In genomic region chr7:6156901-6157472, GRCm38 (mm10) we compare ENCODE assay signal across 8 mouse cellular contexts. TPM values are rescaled to one million over a fixed set of nuclear protein-coding genes. Genes with fewer than 3 reads are reported as not detected.
DNase-seq lines count a peak whose midpoint lies in the region; ATAC-seq and TF ChIP-seq lines count a peak whose summit lies in the region.

No protein-coding gene starts in this region.

- H3K4me2 ChIP-seq in hindbrain, embryonic 14.5 days (replicated peaks): peak overlapping the region; percentile 93
- H3K4me2 ChIP-seq in liver, embryonic 15.5 days: peak overlapping the region; percentile 83

- TF ChIP-seq CTCF in G1E (IDR thresholded peaks at IDR 0.05; ENCODE audit: low read depth, low read length): no peak

- H3K9me3 ChIP-seq in G1E (replicated peaks): no peaks in the 10 kb centered on the region
- H3K9me3 ChIP-seq in hindbrain, embryonic 14.5 days (ENCODE audit: control insufficient read depth, low read length): no peaks in the 10 kb centered on the region
- H3K9me3 ChIP-seq in liver, embryonic 15.5 days (replicated peaks): no peaks in the 10 kb centered on the region

- 0 out of 2 replicates have a peak overlapping the region, but pooled peaks have one; percentile 96 for H3K27ac ChIP-seq in hindbrain, embryonic 14.5 days
- peak overlapping the region; percentile 91 for H3K27ac ChIP-seq in liver, embryonic 15.5 days (replicated peaks)

- peak overlapping the region; percentile 90 for H3K9ac ChIP-seq in hindbrain, embryonic 14.5 days
- peak overlapping the region; percentile 84 for H3K9ac ChIP-seq in liver, embryonic 15.5 days

- H3K4me3 ChIP-seq in G1E (ENCODE audit: low read depth, low read length): peak overlapping the region; percentile 90
- H3K4me3 ChIP-seq in hindbrain, embryonic 14.5 days (replicated peaks; ENCODE audit: low read length): peak overlapping the region; percentile 90
- H3K4me3 ChIP-seq in liver, embryonic 15.5 days (replicated peaks): peak overlapping the region; percentile 86

- ATAC-seq in G1E (ENCODE audit: extremely low read depth, insufficient number of reproducible peaks, low FRiP score, poor library complexity, severe bottlenecking): no peak
- ATAC-seq in hindbrain, embryonic 14.5 days (ENCODE audit: low FRiP score): no peak
- no peak for ATAC-seq in liver, embryonic 15.5 days (ENCODE audit: insufficient read depth)

- WGBS in hindbrain, embryonic 14.5 days: 76% methylated on average over 9 of the region's 9 CpGs
- 25% methylated on average over 9 of the region's 9 CpGs for WGBS in liver, embryonic 15.5 days (ENCODE audit: insufficient replicate concordance)

- H3K36me3 ChIP-seq in G1E (replicated peaks): peaks cover 21% of the 10 kb centered on the region
- H3K36me3 ChIP-seq in hindbrain, embryonic 14.5 days (replicated peaks; ENCODE audit: control insufficient read depth, insufficient read depth): no peaks in the 10 kb centered on the region
- no peaks in the 10 kb centered on the region for H3K36me3 ChIP-seq in liver, embryonic 15.5 days (replicated peaks)

- H3K4me1 ChIP-seq in G1E (ENCODE audit: insufficient read depth, low read depth, low read length): peaks cover 49% of the 10 kb centered on the region
- H3K4me1 ChIP-seq in hindbrain, embryonic 14.5 days (replicated peaks; ENCODE audit: control insufficient read depth, insufficient read depth, low read length): peaks cover 18% of the 10 kb centered on the region
- peaks cover 51% of the 10 kb centered on the region for H3K4me1 ChIP-seq in liver, embryonic 15.5 days (replicated peaks)

- peak; percentile 38 for DNase-seq in cerebellum, adult 9-11 months
- no peak for DNase-seq in cerebellum, postnatal 36 days
- no peak for DNase-seq in G1E (ENCODE audit: low spot score)
- DNase-seq in hindbrain, embryonic 14.5 days (ENCODE audit: low spot score): no peak
- DNase-seq in urinary bladder, postnatal 10 days (ENCODE audit: low spot score): no peak
- no peak for DNase-seq in gastrocnemius, adult 8-10 months (ENCODE audit: low spot score in 2 of 2)
- no peak for DNase-seq in adrenal gland, adult 18-20 months (ENCODE audit: low spot score in 2 of 2)

- H3K27me3 ChIP-seq in G1E (ENCODE audit: insufficient read depth, low read length): no peaks in the 10 kb centered on the region
- H3K27me3 ChIP-seq in hindbrain, embryonic 14.5 days (ENCODE audit: control insufficient read depth, insufficient read depth, low read length): no peaks in the 10 kb centered on the region
- no peaks in the 10 kb centered on the region for H3K27me3 ChIP-seq in liver, embryonic 15.5 days

RNA-seq across cellular contexts. Expression of gene Zfp787, which starts 1.2 kb away (rescaled TPM):
- total RNA-seq in G1E (2014; fragmentation: Nextera tagmentation) (23.5 and 36.9 TPM in 2 replicates), G1E (2017) (33.1 and 39.0 TPM in 2 replicates)
- polyA plus RNA-seq in G1E (2012): 47.7 and 49.8 TPM in 2 replicates
- polyA plus RNA-seq in hindbrain, embryonic 14.5 days (2014; fragmentation: Nextera tagmentation; extraction: Ambion mirVana): 14.2 and 14.5 TPM in 2 replicates
- polyA plus RNA-seq in liver, embryonic 15.5 days (2015; fragmentation: Nextera tagmentation; extraction: Ambion mirVana): 9.8 and 10.1 TPM in 2 replicates
- total RNA-seq in gastrocnemius, adult 8-10 months (2022): 10 to 100 TPM; 27.1 to 32.2 (median 29.7) TPM
- 10 to 100 TPM; 43.2 to 47.7 TPM for total RNA-seq in adrenal gland, adult 18-20 months (2021)

RNA-seq across cellular contexts. Expression of gene Zfp444, which starts 15.0 kb away (rescaled TPM):
- total RNA-seq in G1E (2014; fragmentation: Nextera tagmentation): 7.1 and 15.0 TPM in 2 replicates
- total RNA-seq in G1E (2017): 26.9 and 29.3 TPM in 2 replicates
- 45.2 and 48.6 TPM in 2 replicates for polyA plus RNA-seq in G1E (2012)
- polyA plus RNA-seq in hindbrain, embryonic 14.5 days (2014; fragmentation: Nextera tagmentation; extraction: Ambion mirVana): 74.7 and 80.0 TPM in 2 replicates
- 18.2 and 22.2 TPM in 2 replicates for polyA plus RNA-seq in liver, embryonic 15.5 days (2015; fragmentation: Nextera tagmentation; extraction: Ambion mirVana)
- 1 to 10 TPM; 5.5 to 8.7 (median 7.4) TPM for total RNA-seq in gastrocnemius, adult 8-10 months (2022)
- total RNA-seq in adrenal gland, adult 18-20 months (2021): 10 to 100 TPM; 25.8 to 27.0 TPM

RNA-seq across cellular contexts. Expression of gene Galp, which starts 39.9 kb away (rescaled TPM):
- total RNA-seq in G1E (2014; fragmentation: Nextera tagmentation) (not detected in 2 replicates), G1E (2017) (not detected in 2 replicates)
- polyA plus RNA-seq in G1E (2012): not detected in 2 replicates
- polyA plus RNA-seq in hindbrain, embryonic 14.5 days (2014; fragmentation: Nextera tagmentation; extraction: Ambion mirVana): not detected in 2 replicates
- polyA plus RNA-seq in liver, embryonic 15.5 days (2015; fragmentation: Nextera tagmentation; extraction: Ambion mirVana): not detected in 2 replicates
- total RNA-seq in gastrocnemius, adult 8-10 months (2022): not detected
- total RNA-seq in adrenal gland, adult 18-20 months (2021): not detected
